Mouse (Mus musculus): ENCODE measurements at regions not wholly inside any gene's neighbourhood (a gene's known extent, or its start where the extent isn't known, plus 50 kb on each side); places are given as distances from the start of the nearest gene placed in this dataset.

GRCm38 (mm10) chr13:103459486-103460147 is 125.3 kb upstream of the Mast4 start:
- no peak for DNase-seq

GRCm38 (mm10) chr13:103452837-103453236 is 118.5 kb upstream of the Mast4 start:
- no peak for DNase-seq

DNA sequence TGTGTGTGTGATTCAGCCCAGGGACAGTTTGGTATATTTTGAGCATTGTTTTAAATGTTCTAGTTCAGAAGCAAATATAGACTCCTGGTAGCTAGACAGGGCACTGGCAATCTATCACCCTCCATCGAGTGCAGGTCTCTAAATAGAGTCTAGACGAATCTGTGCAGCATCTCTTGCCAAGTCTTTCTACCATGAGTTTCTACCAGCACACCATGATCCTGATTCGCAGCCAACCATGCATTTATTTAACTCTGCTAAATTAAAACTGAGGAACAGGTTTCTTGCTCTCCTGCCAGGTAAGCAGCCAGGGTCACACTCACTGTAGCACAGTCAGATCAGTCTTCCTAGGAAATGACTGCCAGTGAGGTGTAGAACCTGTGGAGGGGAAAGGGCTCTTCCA is 96.3 kb upstream of the Mast4 start:
- DNase-seq = no peak

DNA sequence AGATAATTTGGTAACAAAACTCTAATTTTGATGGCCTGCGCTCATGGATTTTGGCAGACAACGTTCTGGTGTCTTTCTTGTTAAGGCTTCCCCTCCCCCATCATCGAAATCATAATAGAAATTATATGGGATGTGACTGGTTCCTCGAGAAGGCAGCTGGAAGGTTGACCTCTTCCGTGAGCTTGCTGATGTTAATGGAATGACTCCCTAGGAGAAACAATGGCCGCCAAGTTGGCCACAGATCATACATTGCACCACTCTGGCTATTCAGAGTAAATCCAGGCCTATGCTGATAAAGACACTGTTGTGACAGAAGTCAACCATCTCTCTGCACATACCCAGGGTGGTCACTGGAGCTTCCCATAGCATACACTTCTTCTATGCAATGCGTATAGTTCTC is 89.7 kb upstream of the Mast4 start:
- DNase-seq = no peak

GRCm38 (mm10) chr13:103423417-103423816 is 89.1 kb upstream of the Mast4 start:
- DNase-seq = no peak

GRCm38 (mm10) chr13:103422997-103423396 is 88.7 kb upstream of the Mast4 start:
- DNase-seq = no peak

DNA sequence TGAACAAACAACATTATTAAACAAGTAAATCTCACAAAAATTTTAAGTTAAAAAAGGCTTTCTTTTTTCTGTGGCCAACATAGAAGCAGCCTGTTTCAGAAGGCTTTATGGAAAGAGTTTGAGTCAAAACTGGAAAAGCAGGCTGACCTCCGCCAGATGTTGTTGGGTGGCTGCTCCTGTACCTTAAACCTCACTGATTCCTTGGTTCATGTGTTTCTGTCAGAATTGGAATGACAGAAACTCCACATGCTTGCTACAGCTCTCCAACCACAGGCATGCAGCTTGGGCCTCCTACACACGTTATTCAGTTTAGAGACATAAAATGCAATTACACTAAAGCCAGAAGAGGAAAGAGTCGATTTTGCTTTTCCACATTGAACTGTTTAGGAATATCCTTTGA is 84.8 kb upstream of the Mast4 start:
- no peak for DNase-seq

GRCm38 (mm10) chr13:103417256-103417655 is 83.0 kb upstream of the Mast4 start:
- DNase-seq = no peak

- no peak for DNase-seq
Observed at GRCm38 (mm10) chr13:103415335-103415734, 81.0 kb upstream of the Mast4 start.

GRCm38 (mm10) chr13:103412566-103412965 is 78.3 kb upstream of the Mast4 start:
- DNase-seq = no peak

DNA sequence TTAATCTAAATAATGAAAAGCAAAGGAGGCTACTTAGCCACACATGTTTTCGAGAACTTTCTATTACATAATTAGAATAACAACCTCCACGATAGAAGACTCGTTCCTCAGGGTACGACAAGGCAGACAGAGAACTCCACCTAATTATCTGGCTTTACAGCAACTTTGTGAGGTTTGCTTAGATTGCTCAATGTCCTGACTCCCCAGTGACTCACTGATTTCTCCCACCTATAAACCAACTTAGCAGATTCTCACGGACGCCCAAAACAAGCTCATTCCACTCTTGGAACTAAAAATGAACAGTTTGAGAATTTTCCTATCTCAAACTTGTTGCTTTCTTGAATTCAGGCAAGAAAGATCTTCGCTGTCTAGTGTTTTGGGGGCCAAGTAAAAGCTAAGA is 75.0 kb upstream of the Mast4 start:
- DNase-seq = no peak

DNA sequence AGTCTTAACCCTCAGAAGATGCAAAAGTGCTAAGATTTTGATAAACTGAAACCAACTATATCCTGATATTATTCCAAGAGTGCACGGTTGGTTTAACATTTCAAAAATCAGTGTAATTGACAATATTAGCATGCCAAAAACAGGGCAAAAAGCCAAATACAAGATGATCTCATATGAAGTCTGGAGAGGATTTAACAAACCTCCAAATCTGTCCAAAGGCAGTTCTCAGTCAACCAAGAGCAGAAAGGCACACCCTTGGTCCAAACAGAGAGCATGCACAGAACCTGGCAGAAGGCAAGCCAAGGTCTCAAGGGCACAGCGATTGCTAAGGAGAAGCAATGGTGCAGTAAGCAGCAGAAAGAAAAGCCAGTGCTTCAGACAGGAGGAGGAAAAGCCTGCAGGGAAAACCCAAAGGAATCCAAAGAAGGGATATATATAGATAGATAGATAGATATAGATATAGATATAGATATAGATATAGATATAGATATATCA is 62.3 kb upstream of the Mast4 start:
- no peak for DNase-seq

- DNase-seq = no peak
Observed at GRCm38 (mm10) chr13:103396099-103396498, 61.8 kb upstream of the Mast4 start.

- DNase-seq = no peak
Observed at GRCm38 (mm10) chr13:103392581-103392980, 58.3 kb upstream of the Mast4 start.

DNA sequence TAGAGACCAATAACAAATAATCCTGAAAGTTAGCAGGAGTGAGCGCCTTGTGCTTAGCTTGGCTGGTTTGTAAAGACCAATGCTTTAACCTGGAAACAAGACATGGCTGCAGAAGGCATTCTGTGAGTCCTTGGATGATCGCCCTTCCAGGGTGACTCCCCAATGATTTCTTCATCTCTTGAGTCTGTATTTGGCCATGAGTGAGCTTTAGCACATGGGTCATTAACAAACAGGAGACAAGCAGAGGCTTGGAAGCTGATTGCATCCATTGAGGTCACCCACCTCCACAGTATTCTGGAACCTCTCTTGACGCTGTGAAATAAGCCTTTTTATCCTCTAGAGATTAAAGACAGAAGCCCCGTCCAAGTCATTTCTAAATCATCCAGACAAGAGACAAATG is 57.1 kb upstream of the Mast4 start:
- DNase-seq = no peak

DNA sequence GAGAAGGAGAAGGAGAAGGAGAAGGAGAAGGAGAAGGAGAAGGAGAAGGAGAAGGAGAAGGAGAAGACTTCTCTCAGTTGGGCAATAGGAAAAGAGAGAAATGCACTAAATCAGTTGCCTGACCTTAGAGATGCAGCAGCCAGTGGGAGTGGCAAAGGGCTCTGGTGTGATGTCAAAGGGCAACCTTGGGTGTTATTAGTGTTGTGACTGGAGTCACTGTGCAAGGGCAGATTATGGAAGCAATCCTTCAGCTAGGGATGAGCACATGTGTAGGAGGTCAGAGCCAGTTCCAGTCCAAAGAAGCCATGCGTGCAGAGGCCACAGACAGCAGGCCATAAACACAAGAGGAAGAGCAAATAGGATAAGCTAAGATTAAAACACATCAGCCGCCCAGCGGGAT is 56.7 kb upstream of the Mast4 start:
- no peak for DNase-seq

DNA sequence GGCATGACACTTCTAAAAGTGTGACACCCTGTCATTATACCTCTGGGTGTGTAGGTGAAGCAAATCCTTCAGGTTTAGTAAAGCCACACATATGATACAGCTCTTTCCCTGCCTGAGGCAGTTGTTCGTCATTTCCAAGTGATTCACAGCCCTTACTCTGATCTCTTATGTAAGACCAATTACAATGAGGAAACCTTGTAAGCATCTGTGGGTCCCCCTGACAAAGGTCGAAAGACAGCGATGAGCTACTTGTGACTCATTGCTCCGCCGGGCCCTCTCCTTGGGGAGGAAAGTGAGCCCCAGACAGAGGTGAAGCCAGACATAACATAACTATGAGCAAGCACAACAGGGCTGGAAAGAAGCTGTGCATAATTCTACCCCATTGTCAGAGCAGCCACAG is 52.7 kb upstream of the Mast4 start:
- DNase-seq = no peak

Data from thymus, postnatal 14 days (tissue).